Mouse (Mus musculus) gastrocnemius, postnatal 25 days (tissue): ENCODE data around the gene Ergic1. TPM values are rescaled to one million over a fixed set of nuclear protein-coding genes. Genes with fewer than 3 reads are reported as not detected.

Experiments used
- DNase-seq: peaks from one replicate; pipeline ENCODE4 v3.0.0; 2022
- total RNA-seq, 2 experiments: library from RNA; stranded (reverse); gene quantifications; 1 replicate in 1 of 2; 2 replicates in 1 of 2; pipeline ENCODE4 v1.2.3; 2021

The Ergic1 gene
- total RNA-seq, 2 experiments from 2014 or later, result 52.0 to 61.0 TPM

DNA sequence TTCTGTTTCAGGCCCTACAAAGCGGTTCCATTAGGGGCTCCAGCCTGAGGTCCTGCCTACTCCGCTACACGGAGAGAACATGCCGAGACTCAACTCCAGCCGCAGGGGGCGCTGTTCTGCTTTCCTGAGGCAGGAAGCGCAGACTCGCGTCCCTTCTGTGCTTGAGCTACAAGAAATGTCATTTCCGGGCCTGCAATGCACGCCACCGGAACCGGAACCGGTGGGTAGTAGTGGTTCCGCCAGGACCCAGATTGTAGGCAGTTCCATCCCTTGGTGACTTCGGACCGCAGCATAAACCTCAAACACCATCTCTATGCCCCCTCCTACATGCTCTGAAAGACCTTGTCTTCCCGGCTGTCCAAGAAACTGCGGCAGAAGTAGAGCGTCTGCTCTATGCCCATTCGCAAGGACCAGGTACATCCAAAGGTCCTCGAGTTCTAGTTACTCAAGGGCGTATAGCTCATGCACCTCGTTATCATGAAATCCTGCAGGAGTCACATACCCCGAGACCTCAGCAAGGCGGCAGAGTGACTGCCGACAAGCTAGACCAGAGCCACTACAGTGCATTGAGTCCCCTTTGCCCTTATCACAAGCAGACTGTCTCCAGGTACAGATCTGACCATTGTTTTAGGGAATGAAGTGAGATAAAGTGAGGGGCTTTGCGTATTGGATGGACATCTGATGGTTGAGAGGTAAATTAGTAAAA is 101.8 kb downstream of the Ergic1 start, which contains the start of gene Atp6v0e:
TSS of gene Atp6v0e (plus strand) at position 254 of the 706 bp plus-strand sequence.
- DNase-seq, result peak; percentile 89

DNA sequence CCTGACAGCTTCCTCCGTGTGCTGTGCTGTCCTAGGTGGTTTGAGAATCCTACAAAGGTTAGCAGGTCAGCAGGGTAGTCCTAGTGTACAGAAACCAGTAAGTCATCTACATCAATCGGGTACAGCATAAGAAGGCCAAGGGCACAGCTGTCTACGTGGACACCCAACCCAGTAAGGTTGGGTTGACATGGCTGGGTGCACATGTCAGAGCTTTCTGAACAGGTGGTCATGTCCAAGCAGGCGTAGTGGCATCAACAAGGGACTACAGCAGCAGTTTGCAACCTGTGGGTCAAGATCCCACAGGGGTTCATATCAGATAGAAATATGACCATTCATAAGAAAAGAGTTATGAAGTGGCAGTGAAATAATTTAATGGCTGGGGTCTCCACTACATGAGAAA is 104.3 kb downstream of the Ergic1 start:
- no peak for DNase-seq

DNA sequence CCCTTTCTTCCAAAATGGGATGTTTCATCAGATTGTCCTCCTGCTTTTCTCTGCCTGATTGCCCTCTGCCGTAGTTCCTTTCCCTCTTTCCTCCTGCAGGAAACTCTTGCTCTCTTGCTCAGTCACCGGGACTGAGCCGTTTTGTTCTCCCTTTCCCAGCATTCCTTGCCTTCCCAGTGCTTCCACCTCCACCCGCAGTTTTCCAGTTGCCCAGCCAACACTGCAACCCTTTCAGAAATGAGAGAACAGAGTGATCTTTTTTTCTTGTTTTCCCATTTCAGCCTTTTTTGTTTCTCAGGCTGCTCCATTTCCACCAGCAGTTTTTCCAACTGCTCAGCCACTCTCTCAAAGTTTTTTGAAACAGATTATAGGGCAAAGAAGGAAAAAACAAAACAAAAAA is 110.0 kb downstream of the Ergic1 start:
- DNase-seq, result no peak

DNA sequence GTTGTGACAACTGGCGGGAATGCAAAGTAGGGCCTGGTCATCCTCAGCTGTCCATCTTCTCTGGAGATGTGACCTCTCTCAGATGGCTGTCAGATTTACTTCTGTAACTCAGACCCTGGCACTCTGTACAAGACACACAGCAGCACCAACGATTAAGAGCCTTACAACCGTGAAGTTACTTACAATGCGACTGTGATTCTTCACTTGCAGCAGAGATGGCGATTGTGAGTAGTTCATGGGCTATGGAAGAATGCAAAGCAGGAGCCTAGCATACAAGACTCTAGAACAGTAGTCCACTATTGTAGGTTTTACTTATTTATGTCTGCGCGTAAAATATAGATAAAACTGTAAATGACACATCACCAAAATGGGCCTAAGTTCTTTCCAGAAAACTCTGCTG is 114.6 kb downstream of the Ergic1 start:
- DNase-seq, result no peak

DNA sequence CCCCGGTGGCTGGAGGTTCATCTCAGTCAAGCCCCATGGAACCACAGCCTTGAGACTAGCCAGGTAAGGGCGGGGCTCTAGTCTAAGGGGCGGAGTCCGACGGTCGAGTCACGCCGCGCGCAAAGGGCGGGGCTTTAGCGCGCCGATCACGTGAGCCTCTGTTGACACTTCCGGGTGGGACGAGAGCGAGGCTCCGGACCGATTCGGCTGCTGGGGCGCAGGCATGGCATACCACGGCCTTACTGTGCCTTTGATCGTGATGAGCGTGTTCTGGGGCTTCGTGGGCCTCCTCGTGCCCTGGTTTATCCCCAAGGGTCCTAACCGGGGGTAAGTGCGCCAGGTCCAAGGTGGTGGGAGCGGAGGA is 114.9 kb downstream of the Ergic1 start:
- DNase-seq, result peak; percentile 85

DNA sequence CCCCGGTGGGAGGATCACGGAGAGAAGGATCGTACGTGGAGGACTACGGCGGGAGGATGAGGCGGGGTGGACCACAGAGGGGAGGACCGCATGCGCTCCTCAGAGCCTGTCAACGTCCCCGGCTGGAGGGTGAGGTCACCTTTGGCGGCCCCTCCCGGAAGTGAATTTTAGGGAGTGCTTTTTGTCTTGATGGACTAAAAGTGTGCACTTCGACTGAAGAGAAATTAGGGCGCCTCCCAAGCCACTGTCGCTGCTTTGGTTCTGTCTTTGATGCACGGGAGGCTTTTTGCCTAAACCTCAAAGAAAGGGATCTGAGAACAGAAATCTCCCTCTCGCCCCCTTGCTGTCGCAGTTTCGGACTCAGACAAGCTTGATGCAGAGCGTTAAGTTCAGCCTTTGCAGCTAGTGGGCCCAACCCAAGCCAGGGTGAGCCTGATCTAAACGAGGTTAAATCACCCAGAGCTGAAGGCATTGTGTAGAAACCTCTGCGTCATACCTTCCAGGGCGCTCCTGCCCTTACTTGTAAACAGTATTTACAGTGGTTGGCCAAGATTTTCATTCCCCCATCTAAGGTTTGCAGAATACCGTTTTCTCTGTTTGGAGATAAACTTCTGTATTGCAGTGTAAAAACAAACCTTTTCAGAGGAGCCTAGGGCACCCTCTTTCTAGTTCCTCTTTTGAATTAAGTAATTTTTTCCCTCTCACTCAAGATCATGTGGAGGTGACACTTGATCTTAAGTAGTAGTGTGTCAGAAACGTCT is 115.5 kb downstream of the Ergic1 start:
- peak; percentile 77 for DNase-seq

DNA sequence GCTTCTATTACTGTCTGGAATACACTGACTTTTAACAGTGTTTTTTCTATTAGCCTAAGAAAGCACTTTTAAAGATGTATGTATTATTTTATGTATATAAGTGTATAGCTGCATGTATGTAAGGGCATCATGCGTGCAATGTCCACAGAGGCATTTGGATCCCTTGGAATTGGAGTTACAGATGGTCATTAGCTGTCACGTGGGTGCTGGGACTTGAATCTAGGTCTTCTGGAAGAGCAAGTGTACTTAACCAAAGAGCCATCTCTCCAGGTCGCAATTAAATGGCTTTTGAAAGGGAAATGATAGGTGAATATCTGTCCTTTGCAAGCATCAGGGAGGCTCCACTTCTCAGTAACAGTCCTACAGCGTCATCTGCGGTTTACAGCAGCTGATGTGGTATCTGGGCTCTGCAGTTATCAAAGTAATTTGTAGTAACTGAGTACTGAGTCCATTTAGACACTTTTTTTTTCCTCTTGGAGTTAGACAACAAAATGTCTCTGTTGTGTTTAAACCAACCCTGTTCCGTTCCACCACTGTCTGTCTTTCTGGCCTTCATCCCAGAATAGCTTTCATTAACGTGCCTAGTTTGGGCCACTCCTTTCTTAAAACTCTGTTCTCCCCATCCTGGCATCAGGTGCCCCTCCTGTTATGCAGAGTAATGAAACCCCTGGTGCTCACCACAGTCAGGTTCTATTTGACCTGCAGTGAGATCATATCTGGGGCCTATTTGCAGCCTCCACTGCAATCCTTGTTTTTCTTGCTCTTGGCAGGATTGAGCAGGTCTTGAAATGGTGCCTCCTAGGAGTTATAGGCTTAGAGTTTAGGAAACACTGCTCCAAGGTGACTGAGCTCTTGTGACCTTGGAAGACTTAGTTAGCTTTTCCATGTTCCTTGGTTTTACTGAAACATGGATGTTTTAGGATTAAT is 116.7 kb downstream of the Ergic1 start:
- no peak for DNase-seq

DNA sequence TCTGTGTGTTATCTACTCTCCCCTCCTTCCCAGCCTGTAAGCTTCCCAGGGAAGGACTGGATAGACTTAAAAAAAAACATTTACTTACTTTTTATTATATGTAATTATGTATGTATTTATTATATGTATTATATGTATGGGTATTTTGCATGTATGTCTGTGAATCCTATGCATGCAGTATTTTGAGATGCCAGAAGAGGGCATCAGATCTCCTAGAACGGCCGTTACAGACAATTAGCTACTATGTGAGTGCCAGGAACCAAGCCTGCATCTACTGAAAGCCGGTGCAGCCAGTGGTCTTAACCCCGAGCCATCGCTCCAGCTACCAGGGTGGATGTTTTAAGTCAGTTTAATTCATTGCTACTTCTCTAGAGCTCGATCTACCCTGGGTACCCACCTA is 120.0 kb downstream of the Ergic1 start:
- no peak for DNase-seq

DNA sequence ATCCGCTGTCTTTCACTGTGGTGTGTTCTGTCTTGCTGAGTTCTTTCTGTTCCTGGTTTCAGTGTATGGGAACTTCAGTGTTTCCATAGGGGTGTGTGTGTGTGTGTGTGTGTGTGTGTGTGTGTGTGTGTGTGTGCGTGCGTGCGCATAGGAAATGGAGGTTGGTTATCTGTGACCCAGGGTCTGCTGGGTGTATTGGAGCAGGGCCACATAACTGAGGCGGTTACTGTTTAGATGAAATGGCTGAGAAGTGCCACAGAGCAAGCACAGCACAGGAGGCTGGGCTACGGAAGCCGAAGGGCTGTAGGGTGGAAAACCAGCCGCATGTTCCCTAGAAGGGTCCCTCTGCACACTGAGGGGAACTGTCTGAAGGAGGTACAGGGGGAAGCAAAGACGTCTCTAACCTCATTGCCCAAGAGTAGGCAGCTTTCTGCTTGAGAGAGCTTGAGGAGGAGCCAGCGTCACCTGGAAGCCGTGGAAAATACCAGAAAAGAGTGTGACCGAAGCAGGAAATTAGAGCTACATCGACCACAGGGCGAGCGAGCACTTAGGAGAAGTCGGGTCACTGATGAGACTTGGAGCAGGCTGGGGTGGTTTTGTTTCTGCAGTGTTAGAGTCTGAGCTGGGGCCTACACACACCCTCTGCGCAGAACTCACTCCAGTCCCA is 125.2 kb downstream of the Ergic1 start:
- DNase-seq, result no peak

DNA sequence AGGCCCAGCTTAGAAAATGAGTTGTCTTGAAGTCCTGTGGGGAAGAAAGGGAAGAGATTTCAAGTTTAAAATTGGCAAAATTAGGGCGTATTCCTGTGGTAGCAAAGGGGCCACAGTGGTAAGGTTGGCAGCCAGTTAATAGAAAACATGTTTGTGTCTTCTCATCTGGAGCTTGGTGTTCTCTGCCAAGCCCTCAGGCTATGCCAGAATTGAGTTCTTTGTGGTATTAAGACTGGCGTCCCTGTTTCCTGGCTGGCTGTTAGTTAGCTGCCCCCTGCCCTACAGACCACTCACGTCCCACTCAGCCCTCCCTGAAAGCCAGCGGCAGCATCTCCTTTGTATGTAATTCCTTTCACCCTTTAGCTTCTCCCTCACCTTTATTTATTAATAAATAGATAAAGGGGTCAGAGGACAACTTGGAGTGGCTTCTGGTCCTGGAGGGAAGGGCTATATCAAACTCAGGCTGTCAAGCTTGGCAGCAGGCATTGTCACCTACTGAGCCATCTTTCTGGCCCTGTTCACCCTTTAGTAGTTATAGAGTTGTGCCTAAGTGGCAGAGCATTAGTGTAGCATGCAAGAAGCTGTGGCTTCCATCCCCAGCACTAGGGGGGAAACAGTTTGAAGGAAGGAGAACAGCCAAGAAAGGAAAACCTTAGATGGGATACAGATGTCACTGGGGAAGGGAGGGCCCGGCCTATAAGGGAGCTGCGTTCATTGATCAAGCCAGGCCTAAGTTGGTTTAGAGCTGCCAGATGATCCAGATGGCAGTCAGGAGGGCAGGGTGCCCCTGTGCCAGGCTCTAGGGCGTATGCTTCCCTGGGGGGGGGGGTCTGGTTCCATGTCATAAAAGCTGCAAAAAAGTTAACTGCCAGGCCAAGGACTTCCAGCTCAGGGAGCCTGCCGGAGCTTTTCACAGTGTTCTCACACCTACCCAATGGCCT is 127.8 kb downstream of the Ergic1 start:
- no peak for DNase-seq

DNA sequence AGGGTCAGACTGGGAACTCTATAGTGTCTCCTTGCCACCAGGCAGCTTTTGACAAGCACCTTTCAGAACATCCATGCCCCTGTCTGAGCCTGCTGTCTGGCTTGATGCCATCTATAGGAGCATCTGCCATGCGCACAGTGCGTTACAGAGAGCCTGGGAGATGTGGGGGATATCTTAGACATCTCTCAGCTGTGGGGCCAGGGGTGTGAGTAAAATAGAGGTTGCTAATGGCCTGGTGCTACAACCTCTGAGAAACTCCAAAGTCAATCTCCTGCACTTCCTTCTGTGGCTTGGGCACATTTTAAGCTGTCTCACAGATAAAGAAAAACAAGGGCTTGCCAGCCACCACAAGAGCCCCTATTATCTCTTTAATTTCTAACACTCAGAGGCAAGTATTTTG is 128.5 kb downstream of the Ergic1 start:
- DNase-seq, result no peak

DNA sequence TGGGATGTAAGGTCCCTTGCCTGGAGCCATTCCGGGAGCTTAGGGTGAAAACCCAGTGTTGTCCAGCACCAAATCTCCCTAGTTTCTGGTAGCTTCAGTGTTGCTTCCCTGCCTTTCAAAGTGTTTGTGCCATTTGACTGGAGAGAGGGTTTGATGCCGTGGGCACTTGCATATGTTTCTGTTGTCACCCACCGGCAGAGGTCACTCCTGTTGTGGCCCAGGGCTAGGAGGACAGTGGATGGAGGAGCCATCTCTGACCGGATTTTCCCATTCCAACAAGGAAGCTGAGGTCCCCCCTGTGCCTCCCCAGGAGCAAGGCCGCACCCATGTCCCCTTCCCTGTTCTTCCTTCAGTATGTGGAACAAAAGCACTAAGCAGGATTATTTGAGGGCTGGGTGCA is 128.9 kb downstream of the Ergic1 start:
- DNase-seq, result no peak

DNA sequence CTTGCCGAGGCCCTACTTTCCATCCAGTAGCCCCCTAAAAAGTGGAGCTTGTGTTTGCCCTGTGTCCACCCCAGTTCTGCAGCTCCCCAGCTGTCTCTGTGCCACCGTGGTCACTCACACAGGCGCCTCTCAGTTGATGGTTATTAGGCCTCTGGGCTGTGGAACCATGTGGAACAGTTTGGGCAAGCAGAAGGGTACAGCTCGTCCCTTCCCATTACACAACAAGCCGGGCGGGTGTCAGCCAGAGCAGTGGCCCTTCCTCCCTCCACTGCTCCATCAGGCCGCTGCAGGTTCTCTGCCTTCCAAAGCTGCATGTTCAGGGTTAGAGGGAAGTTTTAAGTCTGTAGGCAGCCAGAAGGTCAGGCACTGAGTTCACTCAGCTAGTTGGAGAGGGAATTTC is 129.8 kb downstream of the Ergic1 start:
- peak; percentile 59 for DNase-seq

DNA sequence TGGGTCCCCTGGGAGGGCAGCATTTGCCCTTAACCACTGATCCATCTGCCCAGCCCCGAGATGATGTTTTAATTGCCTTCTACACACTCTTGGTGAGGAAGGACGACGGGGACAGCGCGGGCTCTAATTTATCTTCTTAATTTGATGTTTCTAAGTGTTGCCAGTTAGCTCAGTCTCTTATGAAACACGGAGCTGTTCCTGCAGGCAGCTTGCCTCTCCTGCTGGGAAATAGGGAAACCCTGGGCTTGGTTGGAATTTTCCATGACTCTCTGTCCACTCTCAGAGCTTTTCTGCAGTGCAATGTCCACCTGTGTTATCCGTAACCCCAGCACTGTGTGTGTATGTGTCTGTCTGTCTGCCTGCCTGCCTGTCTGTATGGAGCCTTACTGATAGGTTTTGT is 132.1 kb downstream of the Ergic1 start:
- no peak for DNase-seq

DNA sequence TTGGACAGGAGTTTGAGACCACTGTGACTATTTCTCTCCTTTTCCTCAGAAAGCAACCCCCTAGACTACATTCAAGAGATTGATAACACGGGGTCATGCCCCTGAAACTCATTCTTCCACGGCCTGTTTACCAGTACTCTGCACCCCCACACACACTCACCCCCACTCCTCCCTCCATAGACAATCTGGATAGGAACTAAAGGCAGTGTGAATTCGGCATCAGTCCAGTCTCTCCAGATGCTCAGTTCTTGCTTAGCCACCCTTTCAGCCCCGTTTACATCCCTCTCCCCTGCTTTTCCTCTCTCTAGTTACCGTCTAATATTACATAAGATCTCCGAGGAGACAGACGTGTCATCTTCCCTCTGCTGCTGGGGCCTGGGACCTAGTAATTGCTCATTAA is 132.9 kb downstream of the Ergic1 start:
- no peak for DNase-seq

DNA sequence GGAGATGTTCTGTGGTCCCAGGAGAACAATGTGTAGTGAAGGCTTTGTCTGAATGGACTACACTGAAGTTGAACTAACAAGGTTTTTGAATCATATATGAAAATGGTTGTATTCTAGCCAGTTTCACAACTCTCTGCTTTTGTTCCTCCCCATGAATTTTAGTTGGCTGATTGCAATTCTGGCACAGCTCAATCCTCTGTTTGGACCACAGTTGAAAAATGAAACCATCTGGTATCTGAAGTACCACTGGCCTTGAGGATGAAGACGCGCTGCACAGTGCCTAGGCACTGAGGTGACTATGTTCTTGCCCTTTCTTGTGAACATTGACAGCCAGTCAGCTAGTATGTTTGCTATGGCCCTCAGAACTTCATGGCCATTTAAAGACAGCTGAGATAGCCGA is 133.9 kb downstream of the Ergic1 start:
- no peak for DNase-seq

DNA sequence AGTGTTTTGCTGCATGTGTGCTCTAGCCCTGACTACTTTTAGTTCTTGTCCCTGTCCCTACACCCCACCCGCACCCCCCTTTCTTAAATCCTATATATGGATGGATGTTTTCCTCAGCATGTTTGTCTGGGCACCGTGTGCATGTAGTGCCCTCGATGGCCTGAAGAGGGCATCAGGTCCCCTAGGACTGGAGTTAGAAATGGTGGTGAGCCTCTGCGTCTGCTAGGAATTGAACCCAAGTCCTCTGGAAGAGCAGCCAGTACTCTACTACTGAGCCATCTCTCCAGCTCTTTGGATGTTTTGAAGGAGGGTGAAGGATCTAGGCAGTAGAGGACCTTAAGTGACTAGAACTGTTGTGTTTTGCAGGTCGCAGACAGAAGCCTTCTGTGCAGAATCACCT is 137.6 kb downstream of the Ergic1 start:
- no peak for DNase-seq

DNA sequence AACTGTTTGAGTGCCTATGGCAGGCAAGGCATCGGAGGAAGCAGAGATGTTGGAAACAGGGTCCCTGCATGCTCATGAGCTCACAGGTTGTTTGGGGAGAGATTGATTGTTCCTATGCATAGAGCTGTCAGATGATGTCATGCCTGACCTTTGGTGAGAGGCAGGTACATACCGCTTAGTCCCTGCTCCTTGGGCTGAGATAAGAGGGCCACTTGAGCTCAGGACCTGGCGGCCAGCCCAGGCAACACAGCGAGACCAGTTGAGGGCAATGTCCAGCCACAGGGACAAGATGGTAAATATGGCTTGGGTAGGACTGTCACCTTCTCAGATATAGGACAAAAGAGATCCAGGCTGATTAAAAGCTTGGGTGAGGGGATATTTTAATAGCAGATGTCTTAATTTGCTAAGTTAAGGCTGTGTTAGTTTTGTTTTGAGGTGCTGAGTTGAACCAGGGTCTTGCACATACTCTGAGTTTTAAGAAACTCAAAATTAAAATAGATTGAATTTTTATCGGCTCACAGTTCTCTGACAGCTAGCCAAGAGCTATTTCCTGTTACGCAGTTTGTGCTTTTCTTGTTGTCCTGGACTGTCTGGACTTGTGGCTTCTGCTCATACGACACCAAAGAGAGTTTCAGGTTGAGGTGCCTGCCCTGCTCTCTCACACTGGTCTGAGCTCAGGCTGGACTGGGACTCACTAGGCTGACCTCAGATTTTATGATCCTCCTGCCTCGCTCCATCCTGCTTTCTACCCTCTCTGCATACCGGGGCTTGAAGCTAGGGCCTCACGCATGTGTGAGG is 138.7 kb downstream of the Ergic1 start:
- peak; percentile 21 for DNase-seq

DNA sequence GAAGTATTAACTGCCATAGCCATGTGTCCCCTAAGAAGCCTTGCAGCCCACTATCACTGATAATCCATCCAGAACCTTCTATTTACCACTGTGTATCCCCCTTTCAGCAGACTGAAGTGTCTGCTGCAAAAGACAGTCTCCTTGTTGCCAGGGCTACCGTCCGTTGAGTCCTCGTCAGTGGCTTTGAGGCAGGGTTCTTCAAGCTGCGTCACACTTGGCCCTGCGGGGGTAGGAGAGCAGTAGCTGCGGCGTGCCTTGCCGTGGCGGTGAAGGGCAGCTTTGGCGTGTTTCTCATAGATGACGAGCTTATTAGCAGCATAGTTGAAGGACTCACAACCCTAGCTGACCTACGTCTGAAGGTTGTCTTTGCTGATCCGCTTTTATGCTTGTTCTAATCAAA is 140.3 kb downstream of the Ergic1 start:
- no peak for DNase-seq

DNA sequence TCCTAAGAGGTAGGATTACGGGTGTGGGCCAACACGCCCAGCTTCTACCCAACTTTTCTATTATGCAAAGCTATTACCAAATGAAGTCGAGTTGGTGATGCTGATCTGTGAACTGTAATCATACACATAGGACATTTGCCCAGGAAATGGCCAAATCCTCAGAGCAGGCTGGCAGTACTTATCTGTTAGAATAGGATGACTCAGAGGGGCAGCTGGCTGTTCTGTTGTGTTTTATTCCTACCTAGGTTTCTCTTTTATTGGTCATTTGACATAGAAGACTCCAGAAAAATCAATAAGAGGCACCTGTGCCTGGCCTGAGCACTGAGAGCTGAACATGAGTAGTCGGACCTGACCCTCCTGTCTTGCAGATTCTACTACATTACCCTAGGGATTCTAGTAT is 141.3 kb downstream of the Ergic1 start:
- no peak for DNase-seq
